Mouse (Mus musculus): ENCODE measurements around the gene Olfr1066. TPM values are rescaled to one million over a fixed set of nuclear protein-coding genes. Genes with fewer than 3 reads are reported as not detected.

Olfr1066 gene
- polyA plus RNA-seq, 1 experiment: not detected

DNA sequence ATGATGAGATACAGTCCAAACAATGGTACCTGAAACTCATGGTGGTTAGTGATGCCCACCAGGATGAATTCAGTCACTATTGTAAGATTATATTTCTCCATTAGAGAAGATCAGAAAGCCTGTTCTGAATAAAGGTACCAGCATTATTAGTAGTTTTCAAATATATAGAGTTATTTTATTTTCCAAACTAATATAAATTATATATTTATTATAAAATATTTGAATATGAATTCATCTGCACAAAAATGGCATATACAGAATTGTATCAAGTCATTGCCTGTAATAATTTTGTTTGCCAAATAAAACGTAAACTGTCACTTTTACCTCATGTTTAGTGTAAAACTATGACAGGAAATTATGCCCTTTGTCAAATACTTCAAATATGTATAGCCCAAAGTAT lies 42.1 kb downstream of the Olfr1066 start, which contains the start of gene Olfr1061:
TSS of gene Olfr1061 (minus strand) at position 101 of the 400 bp plus-strand sequence.
- no peaks in the 10 kb centered on the region for H3K27me3 ChIP-seq (replicated peaks; ENCODE audit: control insufficient read depth, insufficient read depth, low read length)
- H3K27ac ChIP-seq (ENCODE audit: insufficient read depth, low read depth, low read length): no peak within 1 kb of the TSS
- H3K4me1 ChIP-seq (ENCODE audit: control insufficient read depth, insufficient read depth, low read length): no peaks in the 10 kb centered on the region
- no peaks in the 10 kb centered on the region for H3K36me3 ChIP-seq (ENCODE audit: control insufficient read depth, insufficient read depth, low read length)
- 74% methylated on average over 1 of the region's 1 CpGs for WGBS
- no peak for DNase-seq
- no peak for TF ChIP-seq POLR2A (IDR thresholded peaks at IDR 0.05; ENCODE audit: low read depth, low read length)
- no peak for TF ChIP-seq CTCF (conservative IDR thresholded peaks at IDR 0.05; ENCODE audit: insufficient read depth, insufficient read length, low read depth, low read length)
- H3K4me3 ChIP-seq (ENCODE audit: insufficient read depth, low read depth, low read length): no peak within 1 kb of the TSS

Other genes with a start within 250 kb of the Olfr1066 start
- gene Olfr1046, start 237.0 kb downstream of the Olfr1066 start, polyA plus RNA-seq (2012; rRNA removed): not detected in 2 replicates
- not detected in 2 replicates for gene Olfr1047, start 224.9 kb downstream of the Olfr1066 start, polyA plus RNA-seq (2012; rRNA removed)
- gene Olfr1048, start 216.0 kb downstream of the Olfr1066 start, polyA plus RNA-seq (2012; rRNA removed): not detected in 2 replicates
- not detected in 2 replicates for gene Olfr1049, start 197.9 kb downstream of the Olfr1066 start, polyA plus RNA-seq (2012; rRNA removed)
- gene Olfr1051, start 177.2 kb downstream of the Olfr1066 start, polyA plus RNA-seq (2012; rRNA removed): not detected in 2 replicates
- gene Olfr1052, start 163.8 kb downstream of the Olfr1066 start, polyA plus RNA-seq (2012; rRNA removed): not detected in 2 replicates
- not detected in 2 replicates for gene Olfr1053, start 141.0 kb downstream of the Olfr1066 start, polyA plus RNA-seq (2012; rRNA removed)
- not detected in 2 replicates for gene Olfr1054, start 120.8 kb downstream of the Olfr1066 start, polyA plus RNA-seq (2012; rRNA removed)
- gene Olfr1055, start 106.0 kb downstream of the Olfr1066 start, polyA plus RNA-seq (2012; rRNA removed): not detected in 2 replicates
- not detected in 2 replicates for gene Olfr1056, start 93.8 kb downstream of the Olfr1066 start, polyA plus RNA-seq (2012; rRNA removed)
- gene Olfr1057, start 77.9 kb downstream of the Olfr1066 start, polyA plus RNA-seq (2012; rRNA removed): not detected in 2 replicates
- not detected in 2 replicates for gene Olfr1058, start 67.7 kb downstream of the Olfr1066 start, polyA plus RNA-seq (2012; rRNA removed)
- gene Olfr1061, start 42.2 kb downstream of the Olfr1066 start, polyA plus RNA-seq (2012; rRNA removed): not detected in 2 replicates
- gene Olfr1062, start 29.5 kb downstream of the Olfr1066 start, polyA plus RNA-seq (2012; rRNA removed): not detected in 2 replicates
- not detected in 2 replicates for gene Olfr1065, start 5.7 kb downstream of the Olfr1066 start, polyA plus RNA-seq (2012; rRNA removed)
- gene Olfr228, start 31.1 kb upstream of the Olfr1066 start, polyA plus RNA-seq (2012; rRNA removed): not detected in 2 replicates
- not detected in 2 replicates for gene Olfr1076, start 52.2 kb upstream of the Olfr1066 start, polyA plus RNA-seq (2012; rRNA removed)
- gene Olfr1079, start 86.2 kb upstream of the Olfr1066 start, polyA plus RNA-seq (2012; rRNA removed): not detected in 2 replicates
- not detected in 2 replicates for gene Olfr1080, start 102.0 kb upstream of the Olfr1066 start, polyA plus RNA-seq (2012; rRNA removed)
- not detected in 2 replicates for gene Olfr1082, start 142.7 kb upstream of the Olfr1066 start, polyA plus RNA-seq (2012; rRNA removed)
- not detected in 2 replicates for gene Olfr1084, start 183.5 kb upstream of the Olfr1066 start, polyA plus RNA-seq (2012; rRNA removed)
- not detected in 2 replicates for gene Olfr1085, start 205.8 kb upstream of the Olfr1066 start, polyA plus RNA-seq (2012; rRNA removed)
- not detected in 2 replicates for gene Olfr1086, start 223.8 kb upstream of the Olfr1066 start, polyA plus RNA-seq (2012; rRNA removed)
- not detected in 2 replicates for gene Olfr1087, start 242.1 kb upstream of the Olfr1066 start, polyA plus RNA-seq (2012; rRNA removed)